Mouse (Mus musculus) v-Abl transformed pro-B cells (cell line): ENCODE measurements around the gene Rasgef1b.

Source experiments
- in situ Hi-C, 2 experiments: fragments of 400-800 bp; cut with MboI; formaldehyde crosslinking; loops; one replicate each; pipeline ENCODE4 v1.15.1; 2025; ENCODE audit not compliant: unreplicated experiment in 2 of 2

Gene Rasgef1b

DNA sequence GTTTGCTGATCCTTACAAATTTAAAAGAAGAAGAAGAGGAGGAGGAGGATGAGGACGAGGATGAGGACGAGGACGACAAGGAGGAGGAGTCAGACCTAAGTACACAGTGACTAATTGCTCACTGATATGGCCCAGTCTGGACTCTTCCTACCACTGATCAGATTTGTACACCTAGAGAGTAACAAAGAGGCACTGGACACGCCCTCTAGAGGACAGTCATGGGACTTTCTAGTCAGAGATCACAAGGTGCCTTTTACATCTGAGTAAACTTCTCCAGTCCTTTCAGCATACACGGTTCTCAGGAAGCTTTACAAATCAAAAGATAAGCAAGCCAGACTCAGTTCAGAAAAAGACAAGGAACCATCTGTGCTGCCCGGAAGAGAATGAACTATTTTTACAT lies 20.2 kb downstream of the Rasgef1b start:
- in situ Hi-C loops: no loop called here

DNA sequence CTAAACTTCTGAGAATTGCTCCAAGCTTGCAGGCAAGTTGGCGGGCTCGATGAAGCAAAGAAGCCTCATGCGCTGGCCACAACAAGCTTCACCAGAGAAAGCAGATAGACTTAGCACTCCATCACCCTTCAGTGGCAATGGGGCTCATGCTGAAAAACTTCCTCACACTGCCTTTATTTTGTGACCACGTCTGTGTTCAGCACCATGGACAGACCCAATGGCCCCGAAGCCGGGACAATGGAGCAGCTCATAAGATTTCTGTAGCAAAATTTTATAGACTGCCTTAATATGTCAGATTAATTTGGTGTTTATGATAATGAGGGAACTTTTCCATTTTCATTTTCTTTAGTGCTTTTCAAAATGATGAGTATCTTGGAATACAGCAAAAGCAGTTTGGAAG lies 21.6 kb downstream of the Rasgef1b start:
- in situ Hi-C loops: no loop called here

DNA sequence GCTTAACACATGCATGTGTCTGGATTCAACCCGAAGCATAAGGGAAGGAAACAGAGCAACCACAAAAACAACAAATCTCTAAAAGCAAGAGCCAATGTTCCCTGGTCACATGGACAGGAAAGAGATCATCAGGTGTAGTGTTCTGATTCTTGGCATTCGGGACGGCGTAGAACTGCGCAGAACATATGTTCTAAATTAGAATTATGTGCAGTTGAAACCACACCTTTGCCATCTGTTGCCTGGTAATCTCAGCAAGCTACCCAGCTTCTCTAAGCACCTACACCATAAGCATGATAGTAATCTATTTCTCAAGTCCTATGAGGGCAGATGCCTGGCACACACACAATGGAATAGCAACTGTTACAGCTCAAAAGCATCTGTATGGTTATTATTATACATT lies 27.1 kb downstream of the Rasgef1b start:
- in situ Hi-C loops: no loop called here

DNA sequence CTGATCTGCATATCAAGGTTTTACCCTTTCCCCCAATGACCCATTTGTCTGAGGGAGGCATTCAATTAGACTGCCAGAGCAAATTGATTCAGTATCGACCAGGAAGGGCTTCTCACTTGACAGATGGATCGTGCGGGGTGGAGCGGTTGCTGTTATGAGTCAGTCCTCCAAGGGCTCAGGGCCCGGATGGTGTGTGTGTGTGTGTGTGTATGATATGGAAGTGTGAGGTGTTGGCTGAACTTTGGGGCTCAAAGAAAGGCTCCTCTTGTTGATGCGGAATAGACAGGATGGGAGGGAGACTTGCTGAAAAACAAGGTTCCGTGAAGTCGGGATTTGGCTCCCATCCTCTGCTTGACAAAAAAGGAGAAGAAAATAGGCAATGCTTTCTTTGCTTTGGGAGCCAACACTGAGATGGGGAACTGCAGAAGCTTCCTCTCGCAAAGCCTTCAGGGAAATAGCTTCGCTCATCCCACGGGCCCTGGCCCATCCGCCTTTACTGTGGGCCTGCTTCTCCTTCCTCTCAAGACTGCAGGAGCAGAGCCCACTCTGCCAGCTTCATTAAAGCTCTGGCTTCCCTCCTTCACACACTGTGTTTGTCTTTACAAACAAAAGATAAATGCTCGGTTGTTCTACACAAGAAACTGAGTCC lies 34.0 kb downstream of the Rasgef1b start:
- in situ Hi-C loops: no loop called here

DNA sequence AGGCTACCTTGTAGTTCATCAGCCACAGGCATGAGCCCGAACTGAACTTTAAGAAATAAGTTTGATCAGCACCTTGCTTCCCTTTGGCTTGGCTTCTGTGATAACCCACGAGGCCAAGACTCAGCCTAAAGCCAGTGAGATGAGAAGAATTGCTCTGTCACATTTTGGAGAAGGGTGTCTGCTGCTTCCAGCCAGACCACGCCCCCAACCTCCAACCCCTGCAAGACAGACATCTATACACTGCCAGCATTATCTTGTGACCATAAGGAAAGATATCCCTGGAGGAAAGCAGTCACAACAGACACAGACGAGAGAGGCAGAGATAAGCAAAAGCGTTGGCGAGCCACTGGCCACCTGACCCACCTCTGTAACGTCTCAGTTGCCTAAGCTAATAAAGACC lies 39.0 kb downstream of the Rasgef1b start:
- in situ Hi-C loops: no loop called here

DNA sequence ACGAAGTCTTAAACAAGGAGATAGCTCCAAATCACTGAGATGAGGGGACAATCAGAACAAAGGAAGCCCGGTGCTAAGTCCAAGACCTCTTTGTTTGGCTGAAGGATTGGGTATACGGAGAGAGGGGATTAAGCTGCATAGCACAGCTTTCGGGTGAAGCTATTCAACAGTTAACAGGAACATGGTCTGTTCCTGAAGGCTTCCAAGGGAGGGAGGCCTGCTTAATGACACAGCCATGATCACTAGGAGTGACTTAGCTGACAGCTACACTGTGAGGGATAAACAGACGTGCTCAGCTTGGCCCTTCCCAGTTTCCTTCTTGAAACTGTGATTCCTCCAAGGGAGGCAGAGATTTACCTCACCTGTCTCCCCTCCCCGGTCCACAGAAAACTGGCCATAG lies 41.0 kb downstream of the Rasgef1b start:
- in situ Hi-C loops: no loop called here

DNA sequence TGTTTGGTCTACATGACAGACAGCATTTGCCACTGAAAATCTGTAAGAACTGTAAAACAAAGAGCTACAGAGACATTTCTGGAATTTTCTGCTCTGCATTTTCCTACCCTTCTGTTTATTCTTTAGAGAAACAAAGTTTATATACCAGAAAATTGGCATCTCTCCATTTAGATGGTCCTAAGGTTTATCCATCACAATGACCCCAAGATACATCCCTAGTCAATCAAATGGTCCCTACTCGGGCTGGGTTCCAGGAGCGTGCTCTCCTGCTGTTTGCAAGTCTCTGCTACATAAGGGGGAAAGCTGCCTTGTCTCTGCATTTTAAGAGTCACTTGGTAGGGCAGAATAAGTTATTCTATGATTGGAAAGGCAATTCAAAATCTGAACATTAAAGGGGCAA lies 44.8 kb downstream of the Rasgef1b start:
- in situ Hi-C loops: no loop called here

DNA sequence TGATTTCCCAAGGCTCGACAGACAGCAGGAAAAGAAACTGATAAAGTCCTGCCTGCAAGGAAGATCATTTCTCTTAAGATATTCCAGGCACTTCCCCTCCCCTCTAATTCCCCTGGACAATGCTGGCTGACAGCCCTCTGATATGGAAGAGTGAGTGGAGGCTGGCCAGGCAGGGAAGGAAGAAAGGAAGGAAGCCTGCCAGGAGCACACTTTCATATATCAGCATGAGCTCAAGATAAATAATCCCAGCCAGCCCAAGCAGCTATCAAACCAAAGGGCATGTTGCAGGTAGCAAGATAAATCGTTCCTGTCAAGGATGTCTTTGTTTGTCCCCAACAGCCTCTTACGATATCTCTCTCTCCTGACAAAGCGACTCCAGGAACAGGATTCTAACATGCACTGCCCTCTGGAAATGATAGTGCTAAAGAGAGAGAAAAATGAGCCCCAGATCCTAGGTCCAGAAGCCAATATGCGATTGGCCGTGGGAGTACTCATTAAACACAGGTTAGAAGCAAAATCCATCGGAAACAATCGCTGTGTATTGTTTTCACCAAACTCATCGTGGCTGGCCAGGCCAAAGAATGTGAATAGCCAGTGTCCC lies 58.8 kb downstream of the Rasgef1b start:
- in situ Hi-C loops: no loop called here

DNA sequence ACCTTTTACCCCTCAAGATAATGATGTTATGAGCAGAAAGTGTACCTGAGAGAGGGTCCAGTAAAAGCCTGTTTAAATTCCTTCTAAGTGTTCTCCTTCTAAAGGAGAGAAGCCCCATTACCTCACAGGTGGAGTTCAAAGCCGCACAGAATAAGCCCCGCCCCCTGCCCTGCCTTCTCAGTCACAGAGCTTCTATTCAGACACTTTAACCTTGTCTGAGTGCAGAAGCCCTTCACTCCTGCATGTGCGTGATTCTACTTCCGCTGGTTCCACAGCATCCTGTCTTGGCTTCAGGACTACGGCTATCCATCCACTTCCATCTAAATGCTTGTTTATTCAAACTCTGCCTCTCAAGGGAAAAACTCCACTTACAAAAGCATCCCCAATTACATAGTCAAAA lies 72.8 kb downstream of the Rasgef1b start:
- in situ Hi-C loops: no loop called here

DNA sequence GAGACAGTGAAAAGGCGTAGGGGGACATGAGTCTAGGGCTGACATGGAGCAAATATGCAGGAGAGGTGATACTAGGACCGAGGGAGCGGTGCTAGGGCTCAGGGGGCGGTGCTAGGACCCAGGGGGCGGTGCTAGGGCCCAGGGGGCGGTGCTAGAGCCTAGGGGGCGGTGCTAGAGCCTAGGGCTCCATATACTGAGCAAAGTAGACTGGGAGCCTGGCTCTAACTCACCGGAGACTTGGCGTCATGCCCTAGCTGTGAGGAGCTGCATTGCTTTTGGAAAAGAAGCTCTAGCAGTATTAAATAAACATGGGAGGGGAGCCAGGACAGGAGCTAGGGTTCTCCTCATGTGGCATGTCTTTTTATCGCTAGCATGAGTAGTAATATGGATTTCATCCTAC lies 75.9 kb downstream of the Rasgef1b start:
- in situ Hi-C loops: no loop called here

DNA sequence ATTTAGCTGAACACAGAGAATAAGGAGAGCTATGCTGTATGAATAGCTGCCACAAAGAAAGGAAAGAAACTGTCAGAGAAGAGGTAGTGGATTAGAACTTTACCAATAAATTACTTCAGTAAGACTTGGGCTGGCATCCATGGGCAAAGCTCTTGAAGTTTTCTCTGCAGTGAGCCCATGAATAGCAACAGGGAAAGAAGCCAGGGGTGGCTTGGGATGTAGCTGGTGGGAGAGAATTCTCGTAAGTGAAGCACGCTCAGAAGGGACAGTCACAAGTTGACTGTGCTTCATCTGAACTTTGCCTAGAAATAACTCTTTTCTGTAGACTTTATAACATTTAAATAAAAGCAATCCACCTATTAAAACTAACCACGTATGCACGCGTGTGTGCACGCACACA lies 87.5 kb downstream of the Rasgef1b start:
- in situ Hi-C loops: no loop called here

DNA sequence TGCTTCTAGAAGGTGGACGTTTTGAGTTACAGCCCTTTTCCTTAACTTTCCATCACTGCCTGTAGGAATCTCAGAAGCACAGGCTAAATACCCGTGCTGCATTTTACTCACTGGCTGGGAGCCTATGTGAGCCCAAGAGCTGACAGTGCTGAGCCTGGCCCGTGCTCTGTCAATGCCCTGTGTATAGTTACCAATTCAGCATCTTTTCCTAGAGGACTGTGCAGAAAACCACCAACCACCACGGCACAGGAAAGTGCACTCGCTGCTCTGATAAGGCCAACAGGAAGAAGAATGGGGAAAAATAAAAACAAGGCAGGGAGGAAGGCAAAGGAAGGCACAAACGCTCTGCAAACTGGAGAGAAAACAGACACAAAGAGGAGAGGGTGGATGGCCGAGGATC lies 92.3 kb downstream of the Rasgef1b start:
- in situ Hi-C loops: no loop called here

DNA sequence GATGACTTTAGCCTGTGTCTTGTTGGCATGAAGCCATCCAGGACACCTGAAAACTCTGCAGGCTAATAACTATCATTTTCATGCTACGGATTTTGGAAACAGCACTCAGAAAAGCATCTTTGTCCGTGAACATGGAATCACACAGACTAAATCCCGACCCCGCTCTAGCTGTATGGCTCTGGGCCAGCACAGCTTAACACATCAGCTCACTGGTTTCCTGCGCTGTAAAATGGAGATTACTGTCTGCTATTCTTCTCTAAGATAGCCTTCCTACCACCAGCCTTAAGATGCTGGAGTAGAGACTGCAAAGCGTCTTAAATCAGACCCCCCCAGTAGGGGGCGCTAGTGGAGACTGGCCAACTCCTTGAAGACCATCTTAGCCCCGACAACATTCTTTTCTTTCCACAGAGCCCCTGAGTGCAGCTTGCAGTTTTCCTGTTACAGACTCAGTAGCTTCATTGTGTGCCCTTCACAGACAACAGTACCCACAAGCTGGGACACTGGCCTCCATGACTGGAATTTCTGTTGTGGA lies 94.8 kb downstream of the Rasgef1b start:
- in situ Hi-C loops: no loop called here

DNA sequence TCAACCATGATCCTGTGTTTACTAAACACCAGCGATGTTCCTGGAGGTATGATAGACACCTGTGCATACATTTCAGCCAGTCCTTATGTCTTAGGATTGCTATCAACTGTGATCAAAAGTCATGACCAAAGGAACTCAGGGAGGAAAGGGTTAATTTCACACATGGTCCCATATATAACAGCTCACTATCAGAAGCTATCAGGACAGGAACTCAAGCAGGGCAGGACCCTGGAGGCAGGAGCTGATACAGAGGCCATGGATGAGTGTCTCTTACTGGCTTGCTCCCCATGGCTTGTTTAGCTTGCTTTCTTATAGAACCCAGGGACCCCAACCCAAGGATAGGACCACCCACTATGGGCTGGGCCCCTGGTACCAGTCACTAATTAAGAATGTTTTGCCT lies 95.3 kb downstream of the Rasgef1b start:
- in situ Hi-C loops: no loop called here

DNA sequence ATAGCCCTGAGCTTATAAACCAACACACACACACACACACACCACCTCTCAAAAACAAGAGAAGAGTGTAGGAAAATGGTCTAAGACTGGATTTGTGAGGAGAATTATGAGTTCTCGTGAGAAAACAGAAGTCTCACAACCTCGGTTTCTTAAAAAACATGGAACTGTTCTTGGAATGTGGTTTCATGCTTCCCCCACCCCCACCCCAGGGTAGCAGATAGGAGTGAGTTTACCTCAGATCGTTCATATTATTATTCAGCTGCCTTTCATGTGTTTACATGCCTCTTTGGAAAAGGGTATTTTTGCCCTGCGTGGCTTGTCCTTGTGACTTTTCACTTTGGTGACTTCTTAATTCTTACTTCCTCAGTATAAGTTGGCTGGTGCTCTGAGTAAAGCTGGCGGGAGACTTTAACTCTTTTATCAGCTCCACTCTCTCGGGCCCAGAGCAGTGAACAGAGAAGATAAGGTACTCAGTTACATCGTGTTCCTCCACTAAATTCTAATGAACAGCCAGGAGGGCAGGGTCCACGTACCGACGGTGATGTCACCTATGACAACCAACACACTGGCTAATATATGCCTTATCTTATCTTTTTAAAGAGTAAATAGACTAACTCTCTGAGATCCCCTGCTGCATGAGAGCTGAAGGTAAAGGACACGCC lies 96.1 kb downstream of the Rasgef1b start:
- in situ Hi-C loops: no loop called here

DNA sequence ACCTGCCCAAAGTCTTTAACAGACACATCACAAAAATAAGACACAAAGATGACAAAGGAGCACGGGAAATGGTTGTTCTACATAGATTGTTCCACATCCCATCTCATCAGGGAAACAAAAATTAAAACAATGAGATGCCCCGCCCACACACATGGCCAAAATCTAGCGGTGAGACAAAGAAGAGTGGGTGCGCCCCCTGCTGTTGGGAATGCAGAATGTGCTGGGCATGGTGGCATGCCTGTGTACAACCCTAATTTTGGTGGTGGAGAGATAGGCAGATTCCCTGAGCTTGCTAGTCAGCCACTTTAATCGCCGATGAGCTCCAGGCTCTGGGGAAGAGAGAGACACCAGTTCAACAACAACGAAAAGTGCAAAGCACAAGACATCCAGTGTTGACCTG lies 98.8 kb downstream of the Rasgef1b start:
- in situ Hi-C loops: no loop called here

DNA sequence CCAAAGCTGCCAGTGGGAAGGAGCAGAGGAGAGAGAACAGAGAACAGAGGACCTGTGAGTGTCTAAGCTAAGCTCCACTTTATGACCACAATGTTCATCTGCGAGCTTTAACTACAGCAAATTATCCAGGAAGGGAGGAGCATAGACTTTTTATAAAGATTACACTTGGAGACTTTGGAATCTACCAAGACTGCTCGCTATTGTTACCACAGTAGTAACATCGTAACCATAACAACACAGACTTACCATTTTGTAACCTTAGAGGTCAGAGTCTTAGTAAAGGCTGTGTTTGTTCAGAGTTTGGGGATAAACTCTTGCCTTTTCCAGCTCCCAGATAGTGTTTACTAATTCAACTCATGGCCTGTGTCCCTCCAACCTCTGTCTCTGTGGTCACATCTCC lies 103.3 kb downstream of the Rasgef1b start:
- in situ Hi-C loops: no loop called here

DNA sequence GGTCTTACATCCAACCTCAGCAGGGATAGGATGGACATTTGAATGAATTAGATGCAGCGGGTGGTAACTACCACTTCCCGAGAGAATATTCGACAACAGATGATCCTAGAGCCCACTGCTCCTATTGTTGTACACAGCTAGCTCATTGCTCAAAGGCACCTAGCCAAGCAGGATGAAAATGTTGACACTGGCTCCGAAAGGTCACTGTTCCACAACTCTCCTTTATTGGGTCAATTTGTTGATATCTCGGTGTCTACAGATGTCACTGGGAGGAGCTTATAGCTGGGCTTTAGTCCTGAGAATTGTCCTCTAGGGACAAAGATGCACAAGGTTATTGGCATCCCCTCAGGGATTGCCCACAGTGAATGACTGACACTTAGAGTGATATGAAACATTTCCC lies 108.1 kb downstream of the Rasgef1b start:
- in situ Hi-C loops: no loop called here

DNA sequence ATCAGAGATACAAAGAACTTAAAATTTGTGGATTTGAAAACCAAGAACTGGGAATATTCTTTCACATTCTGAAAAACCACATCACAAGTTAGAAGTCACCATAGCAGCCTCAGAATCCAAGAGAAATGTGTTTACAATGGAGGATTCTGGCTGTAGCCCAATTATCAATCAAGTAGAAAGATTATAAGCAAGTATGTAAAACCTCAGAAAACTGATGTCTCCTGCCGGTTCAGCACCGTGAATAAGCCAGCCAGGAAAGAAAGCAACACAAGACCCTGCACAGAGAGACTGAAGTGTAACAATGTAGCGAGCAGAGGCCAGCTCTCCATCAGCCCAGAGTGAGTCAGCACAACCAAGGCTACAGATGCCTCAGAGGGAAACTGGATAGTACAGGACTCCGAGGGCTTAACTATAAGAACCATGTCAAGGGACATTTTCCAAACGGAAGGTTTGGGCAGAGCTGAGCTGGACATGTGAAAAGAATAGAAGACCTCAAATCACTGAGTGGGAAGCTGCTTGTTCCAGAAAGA lies 111.5 kb downstream of the Rasgef1b start:
- in situ Hi-C loops: no loop called here

DNA sequence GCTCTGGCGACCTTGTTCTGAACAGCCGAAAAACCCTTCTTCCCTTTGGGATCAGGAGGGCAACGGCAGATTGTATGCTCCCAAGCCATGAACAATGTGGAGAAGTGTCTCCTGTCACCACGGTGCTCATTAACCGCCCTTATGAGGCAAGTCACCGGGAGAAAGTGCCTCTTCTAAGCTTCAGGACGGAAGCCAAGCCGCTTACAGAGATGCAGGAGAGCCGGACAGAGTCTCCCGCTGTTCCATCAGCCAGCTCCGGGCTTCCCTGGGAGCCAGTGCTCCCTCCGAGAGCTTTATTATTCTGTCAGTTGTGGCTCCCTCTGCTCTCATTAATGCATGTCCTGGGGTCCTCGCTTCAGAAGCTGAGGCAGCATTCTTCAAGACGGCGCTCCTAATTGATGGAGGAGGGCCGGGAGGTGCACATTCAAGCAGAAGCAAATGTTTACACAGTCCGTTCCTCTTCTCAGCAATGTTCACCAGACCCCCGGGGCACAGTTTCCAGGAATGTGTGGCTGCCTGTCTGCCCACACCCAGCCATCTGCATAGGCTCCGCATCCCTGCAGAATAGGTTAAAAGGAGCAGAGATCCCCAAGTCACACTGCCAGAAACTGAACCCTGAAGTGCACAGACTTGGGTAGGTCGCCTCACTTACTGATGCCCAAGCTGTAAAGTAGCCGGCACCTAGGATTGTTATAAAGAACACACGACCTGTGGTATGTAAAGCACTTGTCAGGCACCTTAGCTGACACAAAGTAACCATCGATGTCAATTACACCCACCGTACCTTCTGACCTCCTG lies 115.3 kb downstream of the Rasgef1b start:
- in situ Hi-C loops: no loop called here

DNA sequence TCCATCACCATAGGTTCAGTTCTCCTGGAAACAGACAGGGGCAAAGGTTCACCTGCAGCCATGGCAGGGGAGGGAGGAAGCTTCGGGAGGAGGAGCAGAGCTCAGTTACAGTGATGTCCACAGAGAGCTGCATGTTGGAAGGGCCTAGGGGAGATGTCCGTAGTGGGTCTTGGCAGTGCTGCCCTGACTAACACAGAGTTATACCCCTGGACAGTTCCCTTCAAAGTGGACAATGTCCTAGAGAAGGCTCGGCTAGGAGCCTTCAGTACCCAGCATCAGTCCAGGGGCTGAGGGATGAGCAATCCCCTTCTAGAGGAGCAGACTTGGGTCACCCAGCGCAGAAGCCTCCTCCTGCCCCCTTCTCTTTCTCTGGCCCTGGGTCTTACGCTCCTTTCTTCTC lies 121.3 kb downstream of the Rasgef1b start:
- in situ Hi-C loops: no loop called here
